Mouse (Mus musculus): ENCODE results near the gene Ccdc187. TPM values are rescaled to one million over a fixed set of nuclear protein-coding genes. Genes with fewer than 3 reads are reported as not detected.

The Ccdc187 gene
- polyA plus RNA-seq, 1 experiment from 2014 or later = 0.34 TPM

- Histone ChIP-seq H3K27me3 (peaks cover 100% of the 10 kb centered on the region), H3K27ac (no peak overlapping the region), H3K9ac (no peak overlapping the region), H3K4me1 (peaks cover 36% of the 10 kb centered on the region), H3K4me3 (replicated peaks) (peak overlapping the region; percentile 19), H3K36me3 (replicated peaks) (no peaks in the 10 kb centered on the region), H3K4me2 (peak overlapping the region; percentile 30), H3K9me3 (no peaks in the 10 kb centered on the region)
- under 1% methylated on average over 77 of the region's 77 CpGs for WGBS
- ATAC-seq (ENCODE audit: low FRiP score) = no peak
These were observed 92.2 kb downstream of the Ccdc187 start for GRCm38 (mm10) chr2:26201926-26202848.

GRCm38 (mm10) chr2:26198488-26198887 lies 95.9 kb downstream of the Ccdc187 start:
- ATAC-seq (ENCODE audit: low FRiP score) = no peak
- H3K4me3 ChIP-seq (replicated peaks) = no peak overlapping the region

GRCm38 (mm10) chr2:26194552-26195339 lies 99.6 kb downstream of the Ccdc187 start:
- Histone ChIP-seq H3K27ac (peak overlapping the region; percentile 59; the same call in 1 of the 2 replicates), H3K4me2 (no peak overlapping the region; the same call in 1 of the 2 replicates), H3K4me3 (replicated peaks) (no peak overlapping the region), H3K36me3 (replicated peaks) (no peaks in the 10 kb centered on the region), H3K4me1 (peaks cover 32% of the 10 kb centered on the region), H3K27me3 (peaks cover 76% of the 10 kb centered on the region), H3K9me3 (no peaks in the 10 kb centered on the region), H3K9ac (no peak overlapping the region)
- WGBS = 15% methylated on average over 7 of the region's 7 CpGs
- ATAC-seq (ENCODE audit: low FRiP score) = peak; percentile 55; the same call in 1 of the 2 replicates

More at GRCm38 (mm10) chr2:26198488-26198887, 95.9 kb downstream of the Ccdc187 start:
- Histone ChIP-seq H3K27ac (no peak overlapping the region), H3K9me3 (no peaks in the 10 kb centered on the region), H3K9ac (no peak overlapping the region), H3K27me3 (peaks cover 96% of the 10 kb centered on the region), H3K4me2 (no peak overlapping the region), H3K4me1 (peaks cover 44% of the 10 kb centered on the region), H3K36me3 (replicated peaks) (no peaks in the 10 kb centered on the region)
- 2% methylated on average over 10 of the region's 10 CpGs for WGBS

Other genes with a start within 250 kb of the Ccdc187 start
- gene Nacc2, start 171.3 kb downstream of the Ccdc187 start, polyA plus RNA-seq (2016; fragmentation: Nextera tagmentation; extraction: Ambion mirVana) = 8.4 and 11.0 TPM in 2 replicates
- 0.15 TPM in 1 of 2 replicates, not detected in the other for gene Lhx3, start 86.3 kb downstream of the Ccdc187 start, polyA plus RNA-seq (2016; fragmentation: Nextera tagmentation; extraction: Ambion mirVana)
- gene Qsox2, start 57.0 kb downstream of the Ccdc187 start, polyA plus RNA-seq (2016; fragmentation: Nextera tagmentation; extraction: Ambion mirVana) = 20.0 and 21.4 TPM in 2 replicates
- 102 and 108 TPM in 2 replicates for gene Gpsm1, start 21.0 kb upstream of the Ccdc187 start, polyA plus RNA-seq (2016; fragmentation: Nextera tagmentation; extraction: Ambion mirVana)
- gene Dnlz, start 57.6 kb upstream of the Ccdc187 start, polyA plus RNA-seq (2016; fragmentation: Nextera tagmentation; extraction: Ambion mirVana) = 34.5 and 36.3 TPM in 2 replicates
- 1.3 TPM in 2 replicates for gene Card9, start 66.4 kb upstream of the Ccdc187 start, polyA plus RNA-seq (2016; fragmentation: Nextera tagmentation; extraction: Ambion mirVana)
- gene Snapc4, start 86.1 kb upstream of the Ccdc187 start, polyA plus RNA-seq (2016; fragmentation: Nextera tagmentation; extraction: Ambion mirVana) = 34.3 and 38.9 TPM in 2 replicates
- 167 and 173 TPM in 2 replicates for gene Entr1, start 94.8 kb upstream of the Ccdc187 start, polyA plus RNA-seq (2016; fragmentation: Nextera tagmentation; extraction: Ambion mirVana)
- 120 and 123 TPM in 2 replicates for gene Pmpca, start 94.8 kb upstream of the Ccdc187 start, polyA plus RNA-seq (2016; fragmentation: Nextera tagmentation; extraction: Ambion mirVana)
- gene Inpp5e, start 114.6 kb upstream of the Ccdc187 start, polyA plus RNA-seq (2016; fragmentation: Nextera tagmentation; extraction: Ambion mirVana) = 29.2 and 30.6 TPM in 2 replicates
- 30.0 and 33.9 TPM in 2 replicates for gene Sec16a, start 150.7 kb upstream of the Ccdc187 start, polyA plus RNA-seq (2016; fragmentation: Nextera tagmentation; extraction: Ambion mirVana)
- gene Notch1, start 222.1 kb upstream of the Ccdc187 start, polyA plus RNA-seq (2016; fragmentation: Nextera tagmentation; extraction: Ambion mirVana) = 49.5 and 61.8 TPM in 2 replicates